Mouse (Mus musculus) midbrain, embryonic 16.5 days (tissue): ENCODE results near the gene Rpl19. TPM values are rescaled to one million over a fixed set of nuclear protein-coding genes. Genes with fewer than 3 reads are reported as not detected.

Experiments
- ATAC-seq: fragments of 200-750 bp; cut with Nextera tagmentation; 2 replicates; pipeline ENCODE4 v1.8.0; 2017; ENCODE audit warnings: moderate TSS enrichment
- H3K27ac ChIP-seq: fragments of 300-500 bp; sonication (generic); 2 replicates; pipeline ENCODE4 v1.5.1; 2014; ENCODE audit warnings: mild to moderate bottlenecking, low read length, mixed read lengths
- H3K27me3 ChIP-seq: fragments of 300-500 bp; sonication (generic); 2 replicates; pipeline ENCODE4 v1.6.1; 2014; ENCODE audit warnings: low read depth, low read length, mixed read lengths; ENCODE audit not compliant: control insufficient read depth, insufficient read depth
- H3K36me3 ChIP-seq: fragments of 300-500 bp; sonication (generic); 2 replicates; pipeline ENCODE4 v1.6.1; 2014; ENCODE audit warnings: mild to moderate bottlenecking, low read length, moderate library complexity, mixed read lengths; ENCODE audit not compliant: control insufficient read depth, insufficient read depth
- H3K4me1 ChIP-seq: fragments of 300-500 bp; sonication (generic); 2 replicates; pipeline ENCODE4 v1.6.1; 2014; ENCODE audit warnings: mild to moderate bottlenecking, low read length, mixed read lengths; ENCODE audit not compliant: control insufficient read depth, insufficient read depth
- H3K4me2 ChIP-seq: fragments of 300-500 bp; sonication (generic); 2 replicates; pipeline ENCODE4 v1.6.1; 2014; ENCODE audit warnings: mild to moderate bottlenecking, low read length, mixed read lengths
- H3K4me3 ChIP-seq: fragments of 300-500 bp; sonication (generic); 2 replicates; pipeline ENCODE4 v1.5.1; 2014; ENCODE audit warnings: low read depth, mild to moderate bottlenecking, low read length, moderate library complexity, mixed read lengths
- H3K9ac ChIP-seq: fragments of 300-500 bp; sonication (generic); 2 replicates; pipeline ENCODE4 v1.6.1; 2014; ENCODE audit warnings: low read depth, low read length, mixed read lengths
- H3K9me3 ChIP-seq: fragments of 300-500 bp; sonication (generic); replicated peaks from 2 replicates; pipeline ENCODE4 v1.6.1; 2014; ENCODE audit warnings: mild to moderate bottlenecking, low read length, mixed read lengths; ENCODE audit not compliant: control insufficient read depth, poor library complexity, severe bottlenecking
- WGBS: fragments of 180-500 bp; shearing (Covaris S2); extraction: QIAGEN DNeasy Blood & Tissue Kit; methylation state at CpG from one replicate; pipeline ENCODE4 v1.1.7; 2014; 5-methylcytosine and 5-hydroxymethylcytosine counted together
- polyA plus RNA-seq: library from polyadenylated mRNA; unstranded; fragments of >200 nt; fragmentation: Nextera tagmentation; extraction: Ambion mirVana; gene quantifications from 2 replicates; pipeline ENCODE4 v1.2.1, GENCODE M21; 2015

Rpl19 gene
- polyA plus RNA-seq, 1 experiment from 2014 or later = 583 TPM

GRCm38 (mm10) chr11:98037871-98038270, 11.4 kb downstream of the Rpl19 start:
- peaks cover 17% of the 10 kb centered on the region for H3K4me1 ChIP-seq
- no peaks in the 10 kb centered on the region for H3K27me3 ChIP-seq
- no peak overlapping the region for H3K4me2 ChIP-seq
- H3K9me3 ChIP-seq = no peaks in the 10 kb centered on the region
- no peak for ATAC-seq
- 58% methylated on average over 14 of the region's 14 CpGs for WGBS
- no peak overlapping the region for H3K4me3 ChIP-seq
- H3K9ac ChIP-seq = no peak overlapping the region
- H3K27ac ChIP-seq = no peak overlapping the region
- H3K36me3 ChIP-seq = no peaks in the 10 kb centered on the region

DNA sequence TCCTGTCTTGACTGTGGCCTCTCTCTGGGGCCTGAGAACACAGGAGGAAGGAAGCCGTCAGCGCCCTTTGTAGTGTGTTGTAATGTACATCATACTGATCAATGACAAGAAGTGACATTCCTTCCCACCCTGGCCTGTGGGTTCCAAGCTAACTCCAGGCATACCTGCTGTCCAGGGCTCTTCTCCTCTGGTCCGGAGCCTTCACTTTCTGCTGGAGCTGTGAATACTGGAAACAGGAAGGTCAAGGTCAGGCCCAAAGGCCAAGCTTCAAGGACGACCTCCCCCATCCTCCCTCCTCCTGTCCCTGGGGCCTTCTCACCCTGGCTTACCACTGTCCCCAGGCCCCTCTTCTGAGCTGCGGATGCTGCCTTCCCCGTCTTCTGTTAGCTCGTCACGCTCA, 14.5 kb downstream of the Rpl19 start:
- no peaks in the 10 kb centered on the region for H3K27me3 ChIP-seq
- H3K4me1 ChIP-seq = peaks cover 6% of the 10 kb centered on the region
- H3K27ac ChIP-seq = no peak overlapping the region
- H3K36me3 ChIP-seq = no peaks in the 10 kb centered on the region
- no peaks in the 10 kb centered on the region for H3K9me3 ChIP-seq
- no peak overlapping the region for H3K9ac ChIP-seq
- 72% methylated on average over 8 of the region's 8 CpGs for WGBS
- no peak overlapping the region for H3K4me2 ChIP-seq
- ATAC-seq = no peak
- H3K4me3 ChIP-seq = no peak overlapping the region

DNA sequence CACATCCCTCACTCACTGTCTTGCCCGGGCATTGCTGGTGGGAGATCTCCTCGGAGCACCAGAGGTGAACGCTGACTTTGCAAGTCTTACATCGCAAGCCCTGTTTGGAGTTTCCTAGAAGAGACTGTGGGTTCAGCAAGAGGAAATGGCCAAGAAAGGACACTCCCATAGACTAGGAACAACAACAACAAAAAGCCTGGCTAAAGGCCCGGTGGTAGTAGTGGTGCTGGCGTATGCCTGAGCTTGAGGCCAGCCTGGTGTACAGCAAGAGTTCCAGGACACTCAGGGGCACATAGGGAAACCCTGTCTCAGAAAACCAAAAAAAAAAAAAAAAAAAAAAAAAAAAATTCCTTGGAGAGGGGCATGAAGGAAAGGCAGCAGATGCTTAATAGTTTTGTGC, 16.2 kb downstream of the Rpl19 start:
- Histone ChIP-seq H3K27me3 (no peaks in the 10 kb centered on the region), H3K9ac (no peak overlapping the region), H3K4me2 (no peak overlapping the region), H3K4me1 (no peaks in the 10 kb centered on the region), H3K9me3 (no peaks in the 10 kb centered on the region), H3K4me3 (no peak overlapping the region), H3K27ac (no peak overlapping the region), H3K36me3 (no peaks in the 10 kb centered on the region)
- 81% methylated on average over 6 of the region's 6 CpGs for WGBS
- no peak for ATAC-seq

- no peak for ATAC-seq
- Histone ChIP-seq H3K36me3 (no peaks in the 10 kb centered on the region), H3K4me3 (no peak overlapping the region), H3K27ac (no peak overlapping the region), H3K9me3 (no peaks in the 10 kb centered on the region), H3K9ac (no peak overlapping the region), H3K27me3 (no peaks in the 10 kb centered on the region), H3K4me2 (no peak overlapping the region), H3K4me1 (no peaks in the 10 kb centered on the region)
- 71% methylated on average over 5 of the region's 5 CpGs for WGBS
Measured at GRCm38 (mm10) chr11:98044074-98044473, 17.6 kb downstream of the Rpl19 start.

DNA sequence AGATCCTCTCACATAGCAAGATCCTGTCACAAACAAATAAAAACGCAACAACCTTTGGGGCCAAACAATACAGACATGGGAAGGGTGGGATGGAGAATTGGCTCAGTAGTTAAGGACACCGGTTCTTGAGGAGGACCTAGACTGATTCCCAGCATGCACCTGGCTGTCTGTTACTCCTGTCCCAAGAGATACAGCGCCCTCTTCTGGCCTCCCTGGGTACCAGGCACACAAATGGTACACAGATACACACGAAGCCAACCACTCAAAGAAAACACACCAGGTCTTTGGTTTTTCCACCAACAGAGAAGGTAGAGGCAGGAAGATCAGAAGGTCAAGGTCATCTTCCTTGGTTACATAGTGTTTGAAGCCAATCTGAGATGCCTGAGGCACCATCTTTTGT, 19.1 kb downstream of the Rpl19 start:
- Histone ChIP-seq H3K27ac (no peak overlapping the region), H3K9ac (no peak overlapping the region), H3K4me2 (no peak overlapping the region), H3K36me3 (no peaks in the 10 kb centered on the region), H3K27me3 (peaks cover 5% of the 10 kb centered on the region), H3K4me1 (no peaks in the 10 kb centered on the region), H3K4me3 (no peak overlapping the region), H3K9me3 (no peaks in the 10 kb centered on the region)
- no peak for ATAC-seq
- WGBS = 68% methylated on average over 4 of the region's 4 CpGs

GRCm38 (mm10) chr11:98046466-98046865, 20.0 kb downstream of the Rpl19 start:
- H3K27me3 ChIP-seq = peaks cover 12% of the 10 kb centered on the region
- H3K9me3 ChIP-seq = no peaks in the 10 kb centered on the region
- H3K4me2 ChIP-seq = no peak overlapping the region
- no peak overlapping the region for H3K4me3 ChIP-seq
- H3K9ac ChIP-seq = no peak overlapping the region
- no peaks in the 10 kb centered on the region for H3K36me3 ChIP-seq
- WGBS = 80% methylated on average over 1 of the region's 1 CpGs
- no peak for ATAC-seq
- H3K4me1 ChIP-seq = no peaks in the 10 kb centered on the region
- H3K27ac ChIP-seq = no peak overlapping the region

GRCm38 (mm10) chr11:98047745-98048144, 21.2 kb downstream of the Rpl19 start:
- Histone ChIP-seq H3K4me2 (no peak overlapping the region), H3K4me3 (no peak overlapping the region), H3K36me3 (no peaks in the 10 kb centered on the region), H3K9me3 (no peaks in the 10 kb centered on the region), H3K27me3 (peaks cover 15% of the 10 kb centered on the region), H3K4me1 (no peaks in the 10 kb centered on the region), H3K9ac (no peak overlapping the region), H3K27ac (no peak overlapping the region)
- WGBS = 66% methylated on average over 4 of the region's 4 CpGs
- ATAC-seq = peak; percentile 36; the same call in 1 of the 2 replicates

- no peak overlapping the region for H3K9ac ChIP-seq
- no peak for ATAC-seq
- H3K4me1 ChIP-seq = peaks cover 3% of the 10 kb centered on the region; the same call in 1 of the 2 replicates
- 72% methylated on average over 14 of the region's 14 CpGs for WGBS
- H3K36me3 ChIP-seq = no peaks in the 10 kb centered on the region
- no peak overlapping the region for H3K27ac ChIP-seq
- H3K4me2 ChIP-seq = no peak overlapping the region
- no peak overlapping the region for H3K4me3 ChIP-seq
- peaks cover 18% of the 10 kb centered on the region for H3K27me3 ChIP-seq
- H3K9me3 ChIP-seq = no peaks in the 10 kb centered on the region
Measured at GRCm38 (mm10) chr11:98049672-98050519, 23.4 kb downstream of the Rpl19 start.

DNA sequence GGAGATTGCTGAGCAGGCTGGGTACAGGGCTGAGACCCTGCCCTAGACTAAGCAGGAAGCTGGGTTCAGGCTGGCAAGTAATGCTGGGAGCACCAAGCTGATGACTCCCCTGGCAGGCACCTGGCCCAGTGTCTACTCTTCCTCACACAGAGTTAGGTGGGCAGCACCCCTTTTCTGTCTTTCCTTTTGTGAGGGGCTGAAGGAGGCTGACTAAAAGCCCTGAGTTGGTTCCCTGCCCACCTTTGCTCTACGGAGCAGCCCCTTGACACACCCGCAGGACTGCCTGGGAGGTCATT, 24.0 kb downstream of the Rpl19 start:
- Histone ChIP-seq H3K4me2 (no peak overlapping the region), H3K36me3 (no peaks in the 10 kb centered on the region), H3K4me1 (peaks cover 3% of the 10 kb centered on the region; the same call in 1 of the 2 replicates), H3K9me3 (no peaks in the 10 kb centered on the region), H3K9ac (no peak overlapping the region), H3K27ac (no peak overlapping the region), H3K27me3 (peaks cover 18% of the 10 kb centered on the region), H3K4me3 (no peak overlapping the region)
- WGBS = 3% methylated on average over 2 of the region's 2 CpGs
- no peak for ATAC-seq
